Comparison of ENCODE assay signal across 8 mouse cellular contexts in the genomic region with DNA sequence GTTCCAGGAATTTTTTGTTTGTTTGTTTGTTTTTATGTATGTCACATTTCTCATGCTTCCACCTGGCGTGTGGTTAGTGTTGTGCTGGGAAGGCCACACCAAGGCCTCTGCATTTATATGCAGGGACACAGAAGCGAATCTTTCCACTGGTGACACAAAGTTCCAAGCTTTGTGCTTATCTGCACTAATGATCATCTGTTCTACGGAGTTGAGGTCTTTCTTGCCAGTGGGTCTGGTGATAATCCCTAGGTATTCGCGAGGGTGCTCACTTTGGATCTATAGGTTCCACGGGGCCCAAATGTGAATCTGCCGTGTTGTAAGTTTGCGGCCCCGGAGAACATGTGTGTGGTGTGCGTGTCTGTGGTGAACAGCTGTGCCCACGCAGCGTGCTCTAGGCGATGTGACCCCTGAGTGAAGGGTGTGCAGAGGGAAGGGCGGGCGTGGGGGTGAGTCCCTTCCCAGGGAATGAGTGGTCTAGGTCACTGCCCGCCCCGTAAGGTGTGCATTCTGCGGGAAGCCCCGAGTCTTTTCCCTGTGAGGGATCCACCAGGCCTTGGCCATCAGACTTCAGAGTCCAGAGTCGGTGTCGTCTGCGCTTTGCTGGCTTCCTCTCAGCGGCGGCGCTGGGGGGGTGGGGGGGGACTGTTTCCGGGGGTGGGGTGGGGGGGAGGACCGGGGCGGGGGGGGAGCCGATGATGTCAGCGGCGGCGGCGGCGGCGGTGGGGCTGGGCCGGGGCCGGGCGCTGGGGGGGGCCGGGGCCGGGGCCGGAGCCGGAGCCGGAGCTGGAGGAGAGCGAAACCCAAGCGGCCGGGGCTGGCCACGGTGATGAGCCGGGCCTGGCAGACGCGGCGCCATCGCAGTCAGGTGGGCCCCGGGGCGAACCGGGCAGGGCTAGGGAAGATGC. TPM values are rescaled to one million over a fixed set of nuclear protein-coding genes. Genes with fewer than 3 reads are reported as not detected.
DNase-seq lines count a peak whose midpoint lies in the region; ATAC-seq and TF ChIP-seq lines count a peak whose summit lies in the region.

Gene Zbtb4 (plus strand): TSS at position 692 of the 905 bp plus-strand sequence.

- H3K9me3 ChIP-seq in MEL (replicated peaks; ENCODE audit: insufficient read depth, low read length), result no peaks in the 10 kb centered on the region
- no peaks in the 10 kb centered on the region for H3K9me3 ChIP-seq in forebrain, embryonic 11.5 days (ENCODE audit: control insufficient read depth, low read length)
- no peaks in the 10 kb centered on the region for H3K9me3 ChIP-seq in lung, embryonic 14.5 days (ENCODE audit: low read depth, low read length)

- ATAC-seq in forebrain, embryonic 11.5 days (replicated peaks; ENCODE audit: low FRiP score), result peak; percentile 73
- ATAC-seq in lung, embryonic 14.5 days (ENCODE audit: insufficient read depth), result peak; percentile 69
- no peak; the same call in 1 of the 2 replicates for ATAC-seq in monocyte, adult 5-6 weeks (replicated peaks; ENCODE audit: insufficient number of reproducible peaks, low FRiP score, low TSS enrichment, poor library complexity, severe bottlenecking)

- H3K4me1 ChIP-seq in MEL (ENCODE audit: control insufficient read depth in 1 of 2, insufficient read depth in 2 of 2, low read length in 2 of 2), result peaks cover 2 to 19% of the 10 kb centered on the region in 2 experiments; a peak in 3 of 4 replicates
- H3K4me1 ChIP-seq in forebrain, embryonic 11.5 days (replicated peaks; ENCODE audit: control insufficient read depth, insufficient read depth, low read length), result peaks cover 4% of the 10 kb centered on the region
- peaks cover 12% of the 10 kb centered on the region for H3K4me1 ChIP-seq in lung, embryonic 14.5 days (ENCODE audit: insufficient read depth)
- peaks cover 28% of the 10 kb centered on the region for H3K4me1 ChIP-seq in olfactory bulb, adult 2 months (ENCODE audit: control insufficient read depth, insufficient read depth, low read length)

- intact Hi-C loops in heart, postnatal 14 days (cut with DNase I), result loop anchor here (2.0 kb wide), 1 partner anchor 29 kb away; the partner anchor contains the start of gene Chrnb1

- peak within 1 kb of the TSS; percentile 46 for H3K27ac ChIP-seq in MEL (ENCODE audit: control insufficient read depth, low read depth, low read length)
- no peak within 1 kb of the TSS for H3K27ac ChIP-seq in forebrain, embryonic 11.5 days (ENCODE audit: low read depth, low read length)
- peak within 1 kb of the TSS; percentile 92 for H3K27ac ChIP-seq in lung, embryonic 14.5 days (ENCODE audit: low read depth)
- H3K27ac ChIP-seq in olfactory bulb, adult 2 months (ENCODE audit: insufficient read depth, low read depth, low read length), result peak within 1 kb of the TSS; percentile 96

- H3K4me3 ChIP-seq in MEL (ENCODE audit: control insufficient read depth in 1 of 2, insufficient read depth in 1 of 2, low read depth in 2 of 2, low read length in 2 of 2), result peak within 1 kb of the TSS; percentile 84 to 90
- H3K4me3 ChIP-seq in forebrain, embryonic 11.5 days (ENCODE audit: low read depth, low read length), result peak within 1 kb of the TSS; percentile 81
- H3K4me3 ChIP-seq in lung, embryonic 14.5 days (ENCODE audit: low read depth, low read length), result peak within 1 kb of the TSS; percentile 86
- peak within 1 kb of the TSS; percentile 99 for H3K4me3 ChIP-seq in olfactory bulb, adult 2 months (ENCODE audit: insufficient read depth, low read depth, low read length)

- WGBS in forebrain, embryonic 11.5 days, result 19% methylated on average over 52 of the region's 55 CpGs
- 17% methylated on average over 45 of the region's 55 CpGs for whole genome bisulfite sequencing in lung, embryonic 14.5 days
- WGBS in olfactory bulb, adult 2 months, result 11% methylated on average over 42 of the region's 55 CpGs

- DNase-seq in MEL (ENCODE audit: low read depth, low spot score), result peak; percentile 48
- peak; percentile 48 to 77 for DNase-seq in adrenal gland, postnatal 36 days
- DNase-seq in forebrain, embryonic 11.5 days (ENCODE audit: low spot score), result no peak
- peak; percentile 63 to 65 for DNase-seq in heart, postnatal 14 days
- peak; percentile 66 to 78 for DNase-seq in kidney, postnatal 4 days
- DNase-seq in lung, embryonic 14.5 days, result peak; percentile 57

- H3K27me3 ChIP-seq in MEL (ENCODE audit: control insufficient read depth in 1 of 2, insufficient read depth in 2 of 2, low read length in 2 of 2), result no peaks in the 10 kb centered on the region
- no peaks in the 10 kb centered on the region for H3K27me3 ChIP-seq in forebrain, embryonic 11.5 days (ENCODE audit: control insufficient read depth, insufficient read depth, low read length)
- H3K27me3 ChIP-seq in lung, embryonic 14.5 days (ENCODE audit: insufficient read depth, low read length), result no peaks in the 10 kb centered on the region

- TF ChIP-seq CTCF in MEL (IDR thresholded peaks at IDR 0.05 in 2 of 3, conservative IDR thresholded peaks at IDR 0.05 in 1 of 3; ENCODE audit: control insufficient read depth in 1 of 3, insufficient read depth in 1 of 3, low read depth in 2 of 3, low read length in 3 of 3, poor library complexity in 1 of 3, severe bottlenecking in 1 of 3), result no peak
- TF ChIP-seq CTCF in lung, embryonic 14.5 days (IDR thresholded peaks at IDR 0.05; ENCODE audit: low read depth), result no peak
- TF ChIP-seq CTCF in olfactory bulb, adult 2 months (IDR thresholded peaks at IDR 0.05; ENCODE audit: insufficient read depth, low read depth, low read length), result no peak

- H3K9ac ChIP-seq in MEL (ENCODE audit: control insufficient read depth, low read depth, low read length, poor library complexity, severe bottlenecking), result peak within 1 kb of the TSS; percentile 94
- H3K9ac ChIP-seq in forebrain, embryonic 11.5 days (ENCODE audit: low read length), result peak within 1 kb of the TSS; percentile 86
- peak within 1 kb of the TSS; percentile 94 for H3K9ac ChIP-seq in lung, embryonic 14.5 days

- TF ChIP-seq POLR2A in MEL (IDR thresholded peaks at IDR 0.05; ENCODE audit: control insufficient read depth in 1 of 2, insufficient read depth in 1 of 2, low read depth in 1 of 2, low read length in 2 of 2, poor library complexity in 1 of 2), result no peak
- TF ChIP-seq POLR2A in olfactory bulb, adult 2 months (IDR thresholded peaks at IDR 0.05; ENCODE audit: insufficient read depth, low read depth, low read length), result peak; percentile 30; the same call in 1 of the 2 replicates

- no peak for TF ChIP-seq RAD21 in MEL (IDR thresholded peaks at IDR 0.05; ENCODE audit: low read depth, low read length)

- H3K4me2 ChIP-seq in forebrain, embryonic 11.5 days (ENCODE audit: low read depth, low read length, severe bottlenecking), result peak within 1 kb of the TSS; percentile 88
- peak within 1 kb of the TSS; percentile 82 for H3K4me2 ChIP-seq in lung, embryonic 14.5 days

- H3K79me2 ChIP-seq in MEL (ENCODE audit: control insufficient read depth, insufficient read depth, low read length, poor library complexity), result peaks cover 8% of the 10 kb centered on the region

- TF ChIP-seq EP300 in MEL (IDR thresholded peaks at IDR 0.05; ENCODE audit: low read depth in 1 of 2, low read length in 2 of 2), result no peak

- peaks cover 0 to 2% of the 10 kb centered on the region in 2 experiments; a peak in 1 of 4 replicates for H3K36me3 ChIP-seq in MEL (ENCODE audit: control insufficient read depth in 1 of 2, insufficient read depth in 2 of 2, low read length in 2 of 2)
- no peaks in the 10 kb centered on the region for H3K36me3 ChIP-seq in forebrain, embryonic 11.5 days (ENCODE audit: control insufficient read depth, insufficient read depth, low read length)
- H3K36me3 ChIP-seq in lung, embryonic 14.5 days (ENCODE audit: insufficient read depth), result no peaks in the 10 kb centered on the region

TF ChIP-seq in MEL, 35 proteins besides CTCF, POLR2A, EP300 and RAD21 (continues in another document):
- TF ChIP-seq MAX (IDR thresholded peaks at IDR 0.05; ENCODE audit: low read length) (no peak; the same call in 1 of the 2 replicates), BHLHE40 (IDR thresholded peaks at IDR 0.05; ENCODE audit: borderline replicate concordance, low read depth, low read length) (no peak), HCFC1 (IDR thresholded peaks at IDR 0.05; ENCODE audit: low read depth, low read length) (no peak), POLR2AphosphoS5 (IDR thresholded peaks at IDR 0.05; ENCODE audit: borderline replicate concordance, low read depth, low read length) (no peak), MAZ (IDR thresholded peaks at IDR 0.05; ENCODE audit: low read depth, low read length) (peak; percentile 39; the same call in 1 of the 2 replicates), ZKSCAN1 (IDR thresholded peaks at IDR 0.05; ENCODE audit: low read depth, low read length) (no peak), TAL1 (IDR thresholded peaks at IDR 0.05; ENCODE audit: low read length) (no peak), CHD1 (IDR thresholded peaks at IDR 0.05; ENCODE audit: low read depth, low read length) (0 out of 2 replicates have a peak, but pooled peaks have one; percentile 44), MXI1 (IDR thresholded peaks at IDR 0.05; ENCODE audit: low read depth, low read length) (no peak), USF2 (IDR thresholded peaks at IDR 0.05; ENCODE audit: borderline replicate concordance in 1 of 2, insufficient read depth in 1 of 2, low read depth in 1 of 2, low read length in 2 of 2) (no peak), MYC (IDR thresholded peaks at IDR 0.05; ENCODE audit: low read depth, low read length) (no peak), MEF2A (IDR thresholded peaks at IDR 0.05; ENCODE audit: extremely low read depth, insufficient replicate concordance, low read depth, low read length, poor library complexity, severe bottlenecking) (no peak), MYB (IDR thresholded peaks at IDR 0.05; ENCODE audit: low read depth, low read length) (no peak), ZNF384 (IDR thresholded peaks at IDR 0.05; ENCODE audit: low read depth, low read length) (no peak), ETS1 (IDR thresholded peaks at IDR 0.05; ENCODE audit: low read depth, low read length) (no peak), ZMIZ1 (IDR thresholded peaks at IDR 0.05; ENCODE audit: low read depth, low read length) (no peak), SIN3A (IDR thresholded peaks at IDR 0.05; ENCODE audit: low read length) (0 out of 2 replicates have a peak, but pooled peaks have one; percentile 7)

RNA-seq across cellular contexts. Expression of gene Zbtb4, which starts in this region (rescaled TPM):
- total RNA-seq in MEL (2012; rRNA removed), result 1.4 and 2.4 TPM in 2 replicates
- 1 to 10 TPM in 1 of 2 experiments, not detected in 1; 2.7 TPM for polyA plus RNA-seq in MEL (2012; ENCODE audit: insufficient read depth in 1 of 2, insufficient read length in 2 of 2, low read depth in 1 of 2, low replicate concordance in 2 of 2, missing spikeins in 1 of 2)
- total RNA-seq in adrenal gland, postnatal 36 days (2021), result 10 to 100 TPM; 57.7 to 63.8 TPM
- polyA plus RNA-seq in forebrain, embryonic 11.5 days (2014; fragmentation: Nextera tagmentation; extraction: Ambion mirVana), result 1.1 and 1.4 TPM in 2 replicates
- total RNA-seq in heart, postnatal 14 days (2021), result 10 to 100 TPM; 36.5 to 43.3 TPM
- 2.5 TPM in 2 replicates for polyA plus RNA-seq in lung, embryonic 14.5 days (2014; fragmentation: Nextera tagmentation; extraction: Ambion mirVana)
- 250 TPM in 1 of 2 replicates, not detected in the other for polyA plus RNA-seq in olfactory bulb, adult 2 months (2012; ENCODE audit: insufficient read depth, insufficient read length, low replicate concordance, missing spikeins)
- total RNA-seq in monocyte, adult 5-6 weeks (2017), result 6.6 to 23.7 TPM (median 7.7 TPM) in 3 replicates
